Mouse (Mus musculus) erythroblast, embryonic 14.5 days (primary cell): ENCODE data around the gene Eif4a2.

Experiments
- GATA1 ChIP-seq: IDR thresholded peaks from 2 replicates; pipeline ENCODE4 v1.6.1; 2012; ENCODE audit warnings: low read length, inconsistent platforms, mixed read lengths
- TAL1 ChIP-seq: IDR thresholded peaks from 3 replicates; pipeline ENCODE4 v1.6.1; 2012; ENCODE audit warnings: low read length, inconsistent platforms, mixed read lengths

GRCm38 (mm10) chr16:23145211-23145610, 38.0 kb downstream of the Eif4a2 start:
- no peak for TF ChIP-seq GATA1
- no peak for TF ChIP-seq TAL1
